Mouse (Mus musculus) stomach, embryonic 15.5 days (tissue): ENCODE data around the gene Pcgf6. TPM values are rescaled to one million over a fixed set of nuclear protein-coding genes. Genes with fewer than 3 reads are reported as not detected.

Source experiments
- ATAC-seq: fragments of 200-750 bp; cut with Nextera tagmentation; 2 replicates; pipeline ENCODE4 v1.8.0; 2017; ENCODE audit warnings: low read depth, moderate number of reproducible peaks, moderate TSS enrichment; ENCODE audit not compliant: insufficient read depth, low FRiP score
- H3K27ac ChIP-seq: fragments of 300-500 bp; sonication (generic); 2 replicates; pipeline ENCODE4 v1.5.1; 2015; ENCODE audit warnings: mild to moderate bottlenecking, inconsistent platforms
- H3K27me3 ChIP-seq: fragments of 300-500 bp; sonication (generic); replicated peaks from 2 replicates; pipeline ENCODE4 v1.6.1; 2015; ENCODE audit warnings: inconsistent platforms
- H3K36me3 ChIP-seq: fragments of 300-500 bp; sonication (generic); 2 replicates; pipeline ENCODE4 v1.6.1; 2015; ENCODE audit warnings: inconsistent platforms
- H3K4me1 ChIP-seq: fragments of 300-500 bp; sonication (generic); 2 replicates; pipeline ENCODE4 v1.6.1; 2015; ENCODE audit warnings: inconsistent platforms
- H3K4me2 ChIP-seq: fragments of 300-500 bp; sonication (generic); 2 replicates; pipeline ENCODE4 v1.6.1; 2015; ENCODE audit warnings: mild to moderate bottlenecking, inconsistent platforms
- H3K4me3 ChIP-seq: fragments of 300-500 bp; sonication (generic); replicated peaks from 2 replicates; pipeline ENCODE4 v1.5.1; 2015; ENCODE audit warnings: inconsistent platforms
- H3K9ac ChIP-seq: fragments of 300-500 bp; sonication (generic); 2 replicates; pipeline ENCODE4 v1.6.1; 2015; ENCODE audit warnings: inconsistent platforms
- H3K9me3 ChIP-seq: fragments of 300-500 bp; sonication (generic); 2 replicates; pipeline ENCODE4 v1.6.1; 2016; ENCODE audit warnings: inconsistent platforms
- WGBS: fragments of 180-500 bp; shearing (Covaris S2); methylation state at CpG from one replicate; pipeline ENCODE4 v1.1.7; 2015; 5-methylcytosine and 5-hydroxymethylcytosine counted together
- polyA plus RNA-seq: library from polyadenylated mRNA; unstranded; fragments of >200 nt; fragmentation: Nextera tagmentation; extraction: Ambion mirVana; gene quantifications from 2 replicates; pipeline ENCODE4 v1.2.1, GENCODE M21; 2015

Gene Pcgf6
- polyA plus RNA-seq, 1 experiment from 2014 or later, result 16.6 TPM

DNA sequence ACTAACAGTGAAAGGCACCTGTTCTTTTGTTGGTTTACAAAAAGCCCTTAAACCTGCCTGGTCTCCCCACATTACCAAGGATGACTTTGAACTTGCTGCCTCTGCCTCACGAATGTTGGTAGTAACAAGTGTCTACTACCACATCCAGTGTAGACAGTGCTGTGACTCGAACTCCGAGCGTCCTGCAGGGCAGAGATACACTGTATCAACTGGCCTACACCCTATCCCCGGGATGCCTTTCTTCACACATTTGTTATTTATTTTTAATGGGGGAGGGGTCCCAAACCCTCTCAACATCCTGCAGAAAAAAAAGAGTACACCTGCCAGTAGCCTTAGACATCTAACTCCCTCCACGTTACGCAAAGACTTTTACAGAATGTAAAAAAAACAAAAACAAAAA lies 866 bp downstream of the Pcgf6 start:
- no peak for ATAC-seq
- Histone ChIP-seq H3K4me1 (peaks cover 16% of the 10 kb centered on the region), H3K36me3 (peaks cover 5% of the 10 kb centered on the region; the same call in 1 of the 2 replicates), H3K4me3 (peak overlapping the region; percentile 86), H3K27ac (peak overlapping the region; percentile 90; the same call in 1 of the 2 replicates), H3K27me3 (no peaks in the 10 kb centered on the region), H3K9ac (peak overlapping the region; percentile 69; the same call in 1 of the 2 replicates), H3K4me2 (peak overlapping the region; percentile 79), H3K9me3 (no peaks in the 10 kb centered on the region)
- WGBS, result 6% methylated on average over 7 of the region's 7 CpGs

DNA sequence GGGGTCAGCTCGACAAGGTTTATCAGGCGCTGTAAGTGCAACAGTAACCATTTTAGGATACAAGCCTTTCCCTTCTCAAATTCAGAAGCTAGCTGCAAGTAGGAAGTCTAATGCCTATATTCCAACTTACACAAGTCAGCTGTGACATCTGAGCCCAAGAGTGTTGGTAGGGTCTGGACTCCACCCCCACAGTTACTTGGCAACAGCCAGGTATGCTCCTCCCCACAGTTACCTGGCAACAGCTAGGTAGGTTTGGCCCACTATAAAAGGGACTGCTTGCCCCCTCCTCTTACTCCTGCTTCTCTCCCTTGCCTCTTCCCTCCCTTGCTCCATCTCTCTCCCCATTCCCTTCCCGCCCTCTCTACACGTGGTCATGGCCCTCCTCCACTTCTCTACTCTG lies 1.6 kb downstream of the Pcgf6 start:
- Histone ChIP-seq H3K4me1 (peaks cover 16% of the 10 kb centered on the region), H3K36me3 (peaks cover 5% of the 10 kb centered on the region; the same call in 1 of the 2 replicates), H3K9ac (no peak overlapping the region), H3K27ac (no peak overlapping the region), H3K4me2 (peak overlapping the region; percentile 79; the same call in 1 of the 2 replicates), H3K27me3 (no peaks in the 10 kb centered on the region), H3K4me3 (no peak overlapping the region), H3K9me3 (no peaks in the 10 kb centered on the region)
- no peak for ATAC-seq
- WGBS, result 57% methylated on average over 4 of the region's 4 CpGs

DNA sequence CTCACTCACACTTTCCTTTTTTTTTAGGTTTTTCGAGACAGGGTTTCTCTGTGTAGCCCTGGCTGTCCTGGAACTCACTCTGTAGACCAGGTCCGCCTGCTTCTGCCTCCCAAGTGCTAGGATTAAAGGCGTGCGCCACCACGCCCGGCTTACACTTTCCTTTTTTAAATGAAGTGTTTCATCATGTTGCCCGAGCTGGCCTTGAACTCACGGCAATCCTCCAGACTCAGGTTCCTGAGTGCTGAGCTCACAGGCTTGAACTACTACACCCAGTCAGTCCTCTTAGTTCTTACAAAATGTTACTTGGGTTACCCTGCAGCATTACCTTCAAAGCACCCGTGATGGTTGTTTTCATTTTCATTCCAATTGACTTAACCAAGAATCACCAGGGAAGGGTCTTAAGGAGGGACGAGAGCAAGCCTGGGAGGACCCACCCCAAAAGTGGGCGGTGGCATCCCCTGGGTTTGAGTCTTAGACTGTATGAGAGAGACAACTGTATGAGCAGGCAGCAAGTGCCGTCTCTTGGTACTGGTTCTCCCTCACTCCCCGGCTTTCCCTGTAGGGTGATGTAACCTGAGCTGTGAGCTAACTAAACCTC lies 3.4 kb downstream of the Pcgf6 start:
- H3K4me3 ChIP-seq, result no peak overlapping the region
- H3K9me3 ChIP-seq, result no peaks in the 10 kb centered on the region
- WGBS, result 87% methylated on average over 13 of the region's 13 CpGs
- no peak overlapping the region for H3K27ac ChIP-seq
- H3K9ac ChIP-seq, result no peak overlapping the region
- H3K27me3 ChIP-seq, result no peaks in the 10 kb centered on the region
- H3K4me2 ChIP-seq, result no peak overlapping the region
- no peak for ATAC-seq
- H3K4me1 ChIP-seq, result peaks cover 16% of the 10 kb centered on the region
- H3K36me3 ChIP-seq, result peaks cover 5% of the 10 kb centered on the region; the same call in 1 of the 2 replicates

DNA sequence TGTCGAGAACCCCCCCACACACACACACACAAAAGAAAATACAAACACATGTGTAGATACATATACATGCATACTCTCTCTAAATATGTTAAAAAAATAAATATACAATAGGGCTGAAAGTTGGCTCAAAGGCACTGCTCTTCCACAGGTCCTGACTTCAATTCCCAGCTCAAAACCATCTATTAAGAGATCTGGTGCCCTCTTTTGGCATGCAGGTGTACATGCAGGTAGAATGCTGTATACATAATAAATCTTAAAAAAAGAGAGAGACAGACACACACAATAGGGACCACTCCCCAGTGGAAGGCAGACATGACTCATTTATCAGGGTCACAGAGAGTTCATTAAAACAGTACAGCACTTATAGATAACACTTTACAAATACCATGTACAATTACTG lies 4.4 kb downstream of the Pcgf6 start:
- Histone ChIP-seq H3K4me3 (no peak overlapping the region), H3K27me3 (no peaks in the 10 kb centered on the region), H3K4me2 (no peak overlapping the region), H3K4me1 (peaks cover 16% of the 10 kb centered on the region), H3K9me3 (no peaks in the 10 kb centered on the region), H3K27ac (no peak overlapping the region), H3K36me3 (peaks cover 5% of the 10 kb centered on the region), H3K9ac (no peak overlapping the region)
- ATAC-seq, result no peak
- 96% methylated on average over 1 of the region's 1 CpGs for WGBS

DNA sequence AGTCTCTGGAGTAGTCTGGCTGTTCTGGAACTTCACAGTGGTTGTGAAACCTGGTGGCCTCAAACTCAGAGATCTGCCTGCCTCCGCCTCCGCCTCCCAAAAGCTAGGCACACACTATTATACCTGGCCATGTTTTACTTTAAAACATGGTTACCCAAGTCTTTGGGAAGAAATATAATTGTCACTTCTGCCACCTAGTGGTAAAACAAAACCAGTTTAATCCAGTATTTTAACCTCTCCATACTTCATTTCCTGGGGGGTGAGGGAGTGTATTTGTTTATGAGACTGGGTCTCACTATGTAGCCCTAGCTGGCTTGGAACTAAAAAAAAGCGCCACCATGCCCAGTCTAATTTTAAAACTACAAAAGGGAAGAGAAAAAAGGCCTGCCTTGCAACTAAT lies 7.1 kb downstream of the Pcgf6 start:
- ATAC-seq, result no peak
- H3K9me3 ChIP-seq, result no peaks in the 10 kb centered on the region
- no peaks in the 10 kb centered on the region for H3K4me1 ChIP-seq
- no peak overlapping the region for H3K9ac ChIP-seq
- no peak overlapping the region for H3K27ac ChIP-seq
- no peak overlapping the region for H3K4me3 ChIP-seq
- no peaks in the 10 kb centered on the region for H3K27me3 ChIP-seq
- 80% methylated on average over 3 of the region's 3 CpGs for WGBS
- peaks cover 7% of the 10 kb centered on the region for H3K36me3 ChIP-seq
- H3K4me2 ChIP-seq, result no peak overlapping the region

DNA sequence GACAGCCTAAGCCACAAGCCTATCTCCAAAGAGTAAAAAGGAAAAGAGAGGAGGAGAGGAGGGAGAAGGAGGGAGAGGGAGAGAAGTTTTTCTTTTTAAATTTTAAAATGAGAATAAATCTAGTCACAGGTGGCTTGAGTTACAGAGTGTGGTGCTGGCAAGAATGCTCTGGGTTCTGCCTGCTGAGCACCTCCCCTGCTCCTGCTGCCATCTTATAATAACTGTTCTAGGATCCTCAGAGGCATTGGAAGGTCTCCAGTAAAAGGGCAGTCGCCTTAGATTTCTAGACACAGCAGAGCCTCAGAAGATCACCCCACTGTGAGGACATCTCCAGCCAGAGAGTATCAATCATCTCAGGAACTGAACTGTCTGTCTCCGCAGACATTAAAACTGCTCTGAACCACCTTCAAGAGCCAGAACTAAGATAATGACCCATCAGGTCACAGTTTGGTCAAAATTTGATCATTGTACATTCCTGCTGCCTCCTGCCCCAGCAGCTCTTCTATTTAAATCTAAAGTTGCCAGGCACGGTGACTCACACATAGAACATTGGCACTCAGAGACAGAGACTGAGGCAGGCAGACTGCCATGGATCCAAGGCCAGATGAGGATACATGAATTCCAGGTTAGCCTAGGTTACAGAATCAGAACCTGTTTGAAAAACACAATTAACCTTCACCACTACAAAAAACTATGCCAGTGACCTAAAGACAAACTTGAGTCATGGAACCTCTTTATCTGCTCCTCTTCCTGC lies 9.8 kb downstream of the Pcgf6 start:
- H3K4me2 ChIP-seq, result no peak overlapping the region
- no peaks in the 10 kb centered on the region for H3K27me3 ChIP-seq
- H3K27ac ChIP-seq, result no peak overlapping the region
- no peak for ATAC-seq
- H3K9me3 ChIP-seq, result no peaks in the 10 kb centered on the region
- 84% methylated on average over 3 of the region's 3 CpGs for WGBS
- H3K4me3 ChIP-seq, result no peak overlapping the region
- peaks cover 5% of the 10 kb centered on the region; the same call in 1 of the 2 replicates for H3K36me3 ChIP-seq
- no peaks in the 10 kb centered on the region for H3K4me1 ChIP-seq
- no peak overlapping the region for H3K9ac ChIP-seq

DNA sequence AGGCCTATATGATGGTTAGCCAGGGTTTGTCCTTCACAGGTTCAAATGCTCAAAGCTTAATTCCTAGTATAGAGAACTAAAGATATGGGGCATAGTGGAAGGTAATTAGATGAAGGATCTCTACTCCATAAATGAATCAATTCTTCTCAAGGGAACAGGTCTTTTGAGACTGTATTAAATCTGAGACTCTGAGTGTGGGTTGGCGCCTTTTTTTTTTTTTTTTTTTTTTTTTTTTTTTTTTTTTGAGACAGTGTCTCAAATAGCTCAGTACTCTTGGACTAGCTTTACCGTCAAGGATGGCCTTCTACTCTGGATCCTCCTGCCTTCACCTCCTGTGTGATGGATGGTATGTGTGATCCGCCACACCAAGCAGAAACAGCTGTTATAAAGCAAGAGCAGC lies 14.1 kb downstream of the Pcgf6 start:
- Histone ChIP-seq H3K9me3 (no peaks in the 10 kb centered on the region), H3K4me2 (no peak overlapping the region), H3K4me3 (no peak overlapping the region), H3K4me1 (no peaks in the 10 kb centered on the region), H3K27ac (no peak overlapping the region), H3K9ac (no peak overlapping the region), H3K27me3 (no peaks in the 10 kb centered on the region), H3K36me3 (peaks cover 12% of the 10 kb centered on the region; the same call in 1 of the 2 replicates)
- 82% methylated on average over 3 of the region's 3 CpGs for WGBS
- ATAC-seq, result no peak

DNA sequence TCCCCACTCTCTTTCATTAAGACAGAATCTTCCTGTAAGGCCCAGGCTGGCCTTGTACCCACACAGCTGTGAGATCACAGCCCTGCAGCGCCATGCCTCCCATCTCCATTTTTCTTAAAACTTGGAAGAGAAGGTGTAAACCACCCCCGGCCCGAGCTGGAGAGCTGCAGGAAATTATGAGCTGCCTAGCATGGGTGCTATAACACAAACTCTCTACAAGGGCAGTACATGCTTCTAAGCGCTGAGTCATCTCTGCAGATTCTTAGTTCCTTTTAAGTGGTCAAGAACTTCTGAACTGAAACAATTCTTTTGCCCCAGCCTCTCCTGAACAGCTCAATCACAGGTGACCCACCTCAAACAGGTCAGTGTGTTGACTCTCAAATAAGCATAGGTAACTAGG lies 15.8 kb downstream of the Pcgf6 start:
- Histone ChIP-seq H3K4me2 (no peak overlapping the region), H3K9ac (no peak overlapping the region), H3K9me3 (no peaks in the 10 kb centered on the region), H3K4me3 (no peak overlapping the region), H3K27ac (no peak overlapping the region), H3K4me1 (no peaks in the 10 kb centered on the region), H3K27me3 (no peaks in the 10 kb centered on the region), H3K36me3 (peaks cover 10% of the 10 kb centered on the region; the same call in 1 of the 2 replicates)
- no peak for ATAC-seq
- 78% methylated on average over 4 of the region's 4 CpGs for WGBS

DNA sequence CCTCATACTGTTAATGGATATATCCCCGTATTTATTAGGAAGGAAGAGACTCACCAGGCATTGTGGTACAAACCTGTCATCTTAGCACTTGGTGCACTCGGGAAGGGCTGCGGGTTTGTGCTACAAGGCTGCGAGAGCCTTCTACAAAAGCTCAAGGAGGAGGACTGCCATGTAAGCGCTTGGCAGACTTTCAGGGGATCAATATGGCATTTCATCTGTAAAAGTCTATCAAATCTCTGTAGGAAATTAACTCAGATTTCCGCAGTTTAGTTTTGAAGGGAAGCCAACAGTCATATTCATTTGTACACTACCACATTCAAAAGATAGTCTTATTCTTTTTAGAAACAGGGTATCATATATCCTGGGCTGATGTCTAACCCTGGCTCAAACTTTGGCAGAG lies 18.9 kb downstream of the Pcgf6 start:
- WGBS, result 84% methylated on average over 6 of the region's 6 CpGs
- H3K27ac ChIP-seq, result no peak overlapping the region
- H3K9me3 ChIP-seq, result no peaks in the 10 kb centered on the region
- H3K9ac ChIP-seq, result no peak overlapping the region
- no peak overlapping the region for H3K4me2 ChIP-seq
- no peaks in the 10 kb centered on the region for H3K27me3 ChIP-seq
- H3K4me1 ChIP-seq, result no peaks in the 10 kb centered on the region
- 0 out of 2 replicates have a peak, but pooled peaks cover 7% of the 10 kb centered on the region for H3K36me3 ChIP-seq
- H3K4me3 ChIP-seq, result no peak overlapping the region
- no peak for ATAC-seq

DNA sequence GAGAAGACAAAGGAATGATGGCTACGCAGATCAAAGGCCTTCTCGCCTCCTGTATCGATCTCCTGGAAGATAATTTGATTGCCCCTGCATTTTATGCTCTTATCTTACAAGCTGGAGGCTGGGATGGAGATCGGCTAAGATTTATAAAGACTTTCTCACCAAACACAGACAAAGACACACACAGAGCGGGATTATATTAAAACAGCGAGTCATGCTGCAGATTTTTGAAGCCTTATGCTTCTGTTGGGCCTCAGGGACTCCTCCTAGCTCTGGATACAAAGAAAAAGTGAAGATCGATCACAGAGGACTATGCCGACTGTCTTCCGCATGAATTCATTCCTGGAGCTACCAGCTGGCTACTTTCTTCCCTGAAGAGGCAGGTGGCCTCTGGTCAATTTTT lies 20.9 kb downstream of the Pcgf6 start:
- Histone ChIP-seq H3K9ac (no peak overlapping the region), H3K27me3 (no peaks in the 10 kb centered on the region), H3K4me3 (no peak overlapping the region), H3K4me1 (no peaks in the 10 kb centered on the region), H3K27ac (no peak overlapping the region), H3K36me3 (0 out of 2 replicates have a peak, but pooled peaks cover 7% of the 10 kb centered on the region), H3K9me3 (no peaks in the 10 kb centered on the region), H3K4me2 (no peak overlapping the region)
- 79% methylated on average over 9 of the region's 9 CpGs for WGBS
- no peak for ATAC-seq

DNA sequence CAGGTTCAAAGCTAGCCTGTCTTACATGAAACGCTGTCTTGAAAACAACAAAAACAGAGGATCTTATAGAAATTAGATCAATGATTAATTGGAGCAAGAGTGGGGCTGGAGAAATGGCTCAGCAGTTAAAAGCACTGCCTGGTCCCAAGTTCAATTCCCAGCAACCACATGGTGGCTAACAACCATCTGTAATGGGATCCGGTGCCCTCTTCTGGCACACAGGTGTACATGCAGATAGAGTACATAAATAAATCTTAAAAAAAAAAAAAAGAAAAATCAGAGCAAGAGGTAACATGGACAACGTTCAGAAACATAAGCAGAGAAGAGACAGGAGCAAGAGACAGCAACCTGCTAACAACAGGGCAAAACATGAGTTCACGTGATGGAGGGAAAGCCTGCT lies 24.2 kb downstream of the Pcgf6 start:
- Histone ChIP-seq H3K4me3 (no peak overlapping the region), H3K27ac (no peak overlapping the region), H3K4me1 (no peaks in the 10 kb centered on the region), H3K9ac (no peak overlapping the region), H3K36me3 (no peaks in the 10 kb centered on the region), H3K4me2 (no peak overlapping the region), H3K27me3 (no peaks in the 10 kb centered on the region), H3K9me3 (no peaks in the 10 kb centered on the region)
- ATAC-seq, result no peak
- 82% methylated on average over 4 of the region's 4 CpGs for WGBS

DNA sequence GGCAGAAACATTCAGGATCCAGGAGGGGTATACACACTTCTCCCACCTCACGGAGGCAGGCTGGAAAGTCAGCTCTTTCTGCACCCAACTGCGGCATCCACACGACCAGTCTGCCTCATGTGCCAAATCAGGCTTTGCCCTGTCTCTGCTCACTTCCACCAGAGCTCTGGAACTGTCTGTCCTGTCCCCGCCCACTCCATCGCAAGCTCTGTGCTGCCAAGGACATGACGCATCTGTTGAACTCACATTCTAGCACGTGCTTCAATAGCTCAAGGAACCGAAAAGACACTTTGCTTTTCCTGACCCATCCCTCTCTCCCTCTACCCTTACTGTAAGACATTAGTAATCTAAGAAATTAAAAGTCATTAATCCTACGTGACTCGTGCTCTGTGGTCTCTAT lies 25.8 kb downstream of the Pcgf6 start:
- WGBS, result 52% methylated on average over 10 of the region's 10 CpGs
- Histone ChIP-seq H3K4me1 (no peaks in the 10 kb centered on the region), H3K36me3 (no peaks in the 10 kb centered on the region), H3K27ac (no peak overlapping the region), H3K4me2 (no peak overlapping the region), H3K9me3 (no peaks in the 10 kb centered on the region), H3K9ac (no peak overlapping the region), H3K27me3 (no peaks in the 10 kb centered on the region), H3K4me3 (no peak overlapping the region)
- no peak for ATAC-seq
